Mouse (Mus musculus) neural tube, embryonic 14.5 days (tissue): ENCODE results near the gene Cdc37l1. TPM values are rescaled to one million over a fixed set of nuclear protein-coding genes. Genes with fewer than 3 reads are reported as not detected.
A peak's percentile ranks its signal among the peaks of the same experiment; 100 is the strongest.

Experiments
- ATAC-seq: fragments of 200-750 bp; cut with Nextera tagmentation; 2 replicates; pipeline ENCODE4 v1.8.0; 2017; ENCODE audit warnings: low read depth, mild to moderate bottlenecking, moderate TSS enrichment, moderate library complexity
- H3K27ac ChIP-seq: fragments of 300-500 bp; sonication (generic); 2 replicates; pipeline ENCODE4 v1.5.1; 2014; ENCODE audit warnings: low read depth, mild to moderate bottlenecking, control low read depth, low read length, moderate library complexity, mixed read lengths
- H3K27me3 ChIP-seq: fragments of 300-500 bp; sonication (generic); 2 replicates; pipeline ENCODE4 v1.6.1; 2014; ENCODE audit warnings: low read length; ENCODE audit not compliant: control insufficient read depth, insufficient read depth
- H3K36me3 ChIP-seq: fragments of 300-500 bp; sonication (generic); 2 replicates; pipeline ENCODE4 v1.6.1; 2014; ENCODE audit warnings: low read length, mixed read lengths; ENCODE audit not compliant: control insufficient read depth, insufficient read depth
- H3K4me1 ChIP-seq: fragments of 300-500 bp; sonication (generic); 2 replicates; pipeline ENCODE4 v1.6.1; 2014; ENCODE audit warnings: low read length; ENCODE audit not compliant: control insufficient read depth, insufficient read depth
- H3K4me2 ChIP-seq: fragments of 300-500 bp; sonication (generic); 2 replicates; pipeline ENCODE4 v1.6.1; 2014; ENCODE audit warnings: mild to moderate bottlenecking, low read depth, low read length, control low read depth
- H3K4me3 ChIP-seq: fragments of 300-500 bp; sonication (generic); 2 replicates; pipeline ENCODE4 v1.5.1; 2014; ENCODE audit warnings: low read depth, low read length, control low read depth, mixed read lengths
- H3K9ac ChIP-seq: fragments of 300-500 bp; sonication (generic); replicated peaks from 2 replicates; pipeline ENCODE4 v1.6.1; 2014; ENCODE audit warnings: low read depth, mild to moderate bottlenecking, control low read depth, low read length, mixed read lengths
- H3K9me3 ChIP-seq: fragments of 300-500 bp; sonication (generic); 2 replicates; pipeline ENCODE4 v1.6.1; 2016; ENCODE audit warnings: low read length; ENCODE audit not compliant: control insufficient read depth
- WGBS: fragments of 180-500 bp; shearing (Covaris S2); extraction: QIAGEN DNeasy Blood & Tissue Kit; methylation state at CpG from one replicate; pipeline ENCODE4 v1.1.7; 2014; 5-methylcytosine and 5-hydroxymethylcytosine counted together
- polyA plus RNA-seq: library from polyadenylated mRNA; unstranded; fragments of >200 nt; fragmentation: Nextera tagmentation; extraction: Ambion mirVana; gene quantifications from 2 replicates; pipeline ENCODE4 v1.2.1, GENCODE M21; 2014

Gene Cdc37l1
- polyA plus RNA-seq, 1 experiment from 2014 or later, result 59.9 TPM

DNA sequence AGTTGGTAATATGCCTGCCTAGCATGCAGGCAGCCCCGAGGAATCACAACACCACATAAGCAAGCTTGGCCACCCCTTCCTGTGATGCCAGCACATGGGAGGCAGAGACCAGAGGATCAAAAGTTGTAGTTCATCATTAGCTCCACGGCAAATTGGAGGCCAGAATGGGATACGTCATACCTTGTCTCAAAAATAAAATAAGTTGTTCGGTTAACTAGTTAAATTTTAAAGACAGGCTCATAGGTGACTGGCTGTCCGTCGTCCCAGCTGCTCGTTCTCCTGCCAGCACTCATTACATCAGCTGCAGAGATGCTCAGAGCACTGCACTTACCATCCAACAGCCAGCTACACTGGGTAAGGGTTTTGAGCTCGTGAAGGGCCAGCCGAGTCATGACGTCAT, 47.4 kb downstream of the Cdc37l1 start:
- 94% methylated on average over 10 of the region's 10 CpGs for WGBS
- no peaks in the 10 kb centered on the region for H3K4me1 ChIP-seq
- H3K9me3 ChIP-seq, result no peaks in the 10 kb centered on the region
- ATAC-seq, result no peak
- H3K9ac ChIP-seq, result no peak overlapping the region
- no peak overlapping the region for H3K4me3 ChIP-seq
- H3K4me2 ChIP-seq, result no peak overlapping the region
- no peaks in the 10 kb centered on the region for H3K36me3 ChIP-seq
- H3K27me3 ChIP-seq, result no peaks in the 10 kb centered on the region
- no peak overlapping the region for H3K27ac ChIP-seq

DNA sequence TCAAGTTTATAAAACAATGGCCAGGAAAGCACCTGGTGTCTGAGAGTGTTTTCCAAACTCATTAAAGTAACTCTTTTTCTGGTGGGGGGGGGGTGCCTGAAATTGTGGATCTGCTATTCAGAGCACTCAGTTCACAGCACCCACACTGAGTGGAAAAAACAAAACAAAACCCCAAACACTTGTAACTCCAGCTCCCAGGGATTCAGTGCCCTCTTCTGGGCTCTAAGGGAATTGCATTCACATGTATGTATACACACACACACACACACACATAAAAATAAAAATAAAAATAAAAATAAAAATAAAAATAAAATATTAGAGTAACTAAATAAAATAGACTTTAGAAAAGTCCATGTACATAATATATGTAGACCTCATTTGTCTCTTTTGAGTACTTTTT, 49.2 kb downstream of the Cdc37l1 start:
- Histone ChIP-seq H3K4me2 (no peak overlapping the region), H3K4me1 (no peaks in the 10 kb centered on the region), H3K36me3 (no peaks in the 10 kb centered on the region), H3K27me3 (no peaks in the 10 kb centered on the region), H3K27ac (no peak overlapping the region), H3K9ac (no peak overlapping the region), H3K4me3 (no peak overlapping the region), H3K9me3 (no peaks in the 10 kb centered on the region)
- ATAC-seq, result no peak

DNA sequence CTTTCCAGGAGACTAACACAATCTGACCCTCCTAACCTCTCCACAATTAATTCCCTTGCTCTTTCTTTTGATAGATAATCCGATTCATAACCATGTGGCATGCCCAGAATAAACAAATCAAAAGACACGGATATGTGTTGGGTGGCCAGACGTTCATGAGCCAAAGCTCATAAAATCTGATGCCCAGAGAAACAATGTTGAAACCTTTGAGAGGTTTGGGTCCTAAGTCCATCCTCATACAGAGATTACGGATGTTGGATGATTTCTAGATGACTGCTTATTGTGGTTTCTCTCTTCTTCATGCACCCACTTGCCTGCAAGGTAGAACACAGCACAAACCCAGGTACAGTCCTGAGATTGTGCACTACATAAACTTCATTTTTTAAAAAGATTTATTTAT, 50.1 kb downstream of the Cdc37l1 start:
- 91% methylated on average over 4 of the region's 4 CpGs for WGBS
- ATAC-seq, result no peak
- no peaks in the 10 kb centered on the region for H3K4me1 ChIP-seq

DNA sequence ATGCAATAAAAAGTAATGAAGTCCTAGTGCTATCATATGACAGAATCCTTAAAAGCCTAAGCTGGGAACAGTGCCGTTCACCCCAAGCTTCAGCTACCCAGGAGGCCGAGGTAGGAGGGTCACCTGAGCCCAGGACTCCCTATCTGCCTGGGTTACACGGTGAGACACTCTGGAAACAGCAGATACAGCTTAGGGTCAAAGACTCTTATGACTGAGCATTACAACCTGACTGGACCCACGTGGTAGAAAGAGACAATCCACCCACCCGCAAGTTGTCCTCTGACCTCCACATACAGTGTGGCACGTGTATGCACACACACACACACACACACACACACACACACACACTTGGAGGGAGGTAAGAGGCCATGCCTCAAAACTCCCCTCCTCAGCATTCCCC, 52.0 kb downstream of the Cdc37l1 start:
- Histone ChIP-seq H3K9me3 (no peaks in the 10 kb centered on the region), H3K27me3 (no peaks in the 10 kb centered on the region)

More for the DNA sequence above, 50.1 kb downstream of the Cdc37l1 start:
- no peak overlapping the region for H3K4me2 ChIP-seq
- no peaks in the 10 kb centered on the region for H3K36me3 ChIP-seq
- no peaks in the 10 kb centered on the region for H3K9me3 ChIP-seq
- no peak overlapping the region for H3K27ac ChIP-seq
- no peak overlapping the region for H3K9ac ChIP-seq
- H3K27me3 ChIP-seq, result no peaks in the 10 kb centered on the region
- no peak overlapping the region for H3K4me3 ChIP-seq

DNA sequence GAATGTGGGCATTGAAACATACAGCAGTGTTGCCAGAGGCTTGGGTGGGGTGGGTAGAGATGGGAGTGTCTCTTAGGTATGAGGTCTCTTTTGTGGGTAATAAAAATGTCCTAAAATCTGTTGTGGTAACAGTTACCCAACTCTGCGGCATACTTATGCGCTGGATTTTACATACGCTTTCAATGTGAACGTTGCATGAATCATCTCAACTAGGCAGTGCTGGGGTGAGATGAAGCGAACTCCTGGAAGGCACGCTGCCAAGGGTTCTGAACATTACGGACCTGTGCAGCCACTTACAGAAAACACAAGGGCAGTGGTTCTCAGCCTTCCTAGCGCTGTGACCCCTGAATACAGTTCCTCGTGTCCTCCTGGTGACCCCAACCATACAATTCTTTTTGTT, 52.5 kb downstream of the Cdc37l1 start:
- Histone ChIP-seq H3K36me3 (no peaks in the 10 kb centered on the region), H3K4me1 (peaks cover 8% of the 10 kb centered on the region), H3K4me3 (no peak overlapping the region), H3K9me3 (no peaks in the 10 kb centered on the region), H3K9ac (no peak overlapping the region), H3K27ac (no peak overlapping the region), H3K27me3 (no peaks in the 10 kb centered on the region), H3K4me2 (no peak overlapping the region)
- WGBS, result 84% methylated on average over 9 of the region's 9 CpGs
- no peak for ATAC-seq

More for the DNA sequence above, 52.0 kb downstream of the Cdc37l1 start:
- no peak overlapping the region for H3K9ac ChIP-seq
- H3K4me2 ChIP-seq, result no peak overlapping the region
- H3K36me3 ChIP-seq, result no peaks in the 10 kb centered on the region
- peaks cover 8% of the 10 kb centered on the region for H3K4me1 ChIP-seq
- 85% methylated on average over 6 of the region's 6 CpGs for WGBS
- ATAC-seq, result no peak
- H3K27ac ChIP-seq, result no peak overlapping the region
- H3K4me3 ChIP-seq, result no peak overlapping the region

DNA sequence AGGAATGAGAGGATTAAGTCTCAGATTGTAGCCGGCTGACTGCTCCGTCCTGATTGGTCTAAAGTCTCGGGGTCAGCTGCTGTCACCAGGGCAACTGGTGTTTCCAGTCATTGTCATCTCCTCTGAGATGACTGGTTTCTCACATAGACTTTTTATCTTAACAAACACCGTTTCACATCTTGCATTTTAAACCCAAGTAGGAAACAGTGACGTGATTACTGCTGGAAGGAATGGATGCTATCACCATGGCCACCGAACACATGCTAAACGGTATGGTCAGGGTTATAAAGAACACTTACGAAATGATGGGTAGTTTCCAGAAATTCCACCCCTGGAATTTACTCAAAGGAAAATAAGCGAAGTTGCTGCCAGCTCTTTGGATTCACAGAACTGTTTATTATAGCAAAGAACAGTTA, 54.2 kb downstream of the Cdc37l1 start:
- no peaks in the 10 kb centered on the region for H3K9me3 ChIP-seq
- no peaks in the 10 kb centered on the region for H3K27me3 ChIP-seq
- H3K27ac ChIP-seq, result no peak overlapping the region
- no peak for ATAC-seq
- H3K36me3 ChIP-seq, result no peaks in the 10 kb centered on the region
- no peak overlapping the region for H3K4me3 ChIP-seq
- no peak overlapping the region for H3K9ac ChIP-seq
- WGBS, result 24% methylated on average over 9 of the region's 9 CpGs
- H3K4me2 ChIP-seq, result no peak overlapping the region
- peaks cover 13% of the 10 kb centered on the region for H3K4me1 ChIP-seq

DNA sequence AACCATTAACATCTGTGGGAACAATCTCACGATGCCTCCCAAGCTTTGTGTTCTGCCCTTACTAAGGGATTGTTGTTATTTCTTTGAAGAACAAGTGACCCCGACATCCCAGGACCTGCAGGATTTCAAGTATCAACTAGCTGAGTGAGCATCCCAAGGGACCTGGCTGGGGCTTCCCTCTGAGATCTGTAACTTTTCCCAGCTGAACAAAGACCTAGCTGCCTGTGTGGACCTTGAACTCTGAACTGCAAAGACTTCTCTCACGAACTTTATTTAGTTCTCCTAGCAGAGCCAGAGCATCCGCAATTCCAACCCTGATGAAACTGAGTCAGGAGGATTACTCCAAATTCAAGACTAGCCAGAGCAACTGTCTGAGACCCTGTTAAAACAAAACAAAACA, 55.2 kb downstream of the Cdc37l1 start:
- ATAC-seq, result no peak
- H3K4me2 ChIP-seq, result no peak overlapping the region

DNA sequence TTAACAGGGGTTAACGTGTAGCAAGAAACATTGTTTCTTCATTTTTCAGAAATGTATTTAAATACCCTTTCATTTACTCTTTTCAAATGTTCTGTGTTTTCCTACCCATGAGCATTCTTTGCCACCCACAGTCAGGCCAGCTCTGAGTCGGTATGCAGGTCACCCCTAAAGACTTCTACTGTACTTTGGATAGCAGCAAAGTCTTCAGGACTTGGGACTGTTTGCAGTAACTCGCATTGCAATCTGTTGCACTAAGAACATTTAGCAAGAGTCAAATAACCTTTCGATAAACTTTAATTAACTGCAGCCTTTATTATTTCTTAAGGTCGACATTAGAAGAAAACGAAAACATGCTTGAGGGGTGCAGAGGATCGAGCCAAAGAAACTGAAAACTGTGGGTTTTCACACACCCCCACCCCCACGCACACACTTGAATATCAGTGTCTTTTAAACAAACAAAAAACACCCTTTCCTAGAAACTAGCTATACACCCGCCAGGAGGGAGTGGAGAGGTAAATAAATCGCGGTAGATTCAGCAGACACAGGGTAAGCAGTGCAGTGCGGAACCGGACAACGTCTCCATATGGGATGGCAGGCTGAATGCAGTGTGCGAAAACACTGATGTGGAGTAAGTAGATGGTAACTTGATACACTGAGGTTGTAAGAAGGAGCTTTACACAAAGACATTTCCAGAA, 56.0 kb downstream of the Cdc37l1 start:
- Histone ChIP-seq H3K27me3 (no peaks in the 10 kb centered on the region), H3K4me2 (peak overlapping the region; percentile 55), H3K9me3 (no peaks in the 10 kb centered on the region), H3K4me1 (peaks cover 13% of the 10 kb centered on the region), H3K9ac (no peak overlapping the region; the same call in 1 of the 2 replicates), H3K4me3 (peak overlapping the region; percentile 84; the same call in 1 of the 2 replicates), H3K27ac (no peak overlapping the region), H3K36me3 (no peaks in the 10 kb centered on the region)
- WGBS, result 57% methylated on average over 15 of the region's 15 CpGs
- no peak for ATAC-seq

More for the DNA sequence above, 55.2 kb downstream of the Cdc37l1 start:
- Histone ChIP-seq H3K9ac (no peak overlapping the region), H3K27ac (no peak overlapping the region), H3K36me3 (no peaks in the 10 kb centered on the region), H3K4me1 (peaks cover 13% of the 10 kb centered on the region), H3K9me3 (no peaks in the 10 kb centered on the region), H3K27me3 (no peaks in the 10 kb centered on the region), H3K4me3 (no peak overlapping the region)
- 68% methylated on average over 4 of the region's 4 CpGs for WGBS

DNA sequence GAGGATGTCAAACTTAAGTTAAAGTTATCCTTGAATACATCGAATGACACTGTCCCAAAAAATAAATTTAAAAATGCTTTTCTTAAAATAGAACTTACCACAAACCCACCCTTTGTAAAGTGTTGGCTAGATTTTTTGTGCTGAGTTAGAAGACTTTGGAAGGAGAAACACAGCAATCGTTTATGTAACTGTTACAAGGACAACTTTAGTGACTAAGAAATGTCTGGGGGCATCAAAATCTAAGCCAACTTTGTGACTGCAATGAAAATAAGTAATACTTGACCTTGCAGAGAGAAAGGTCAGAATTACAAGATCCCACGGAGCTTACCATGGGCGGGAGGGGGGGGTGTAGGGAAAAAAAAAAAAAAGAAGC, 56.8 kb downstream of the Cdc37l1 start:
- Histone ChIP-seq H3K4me2 (peak overlapping the region; percentile 55), H3K27me3 (no peaks in the 10 kb centered on the region), H3K4me1 (peaks cover 13% of the 10 kb centered on the region), H3K9me3 (no peaks in the 10 kb centered on the region), H3K4me3 (peak overlapping the region; percentile 84), H3K36me3 (no peaks in the 10 kb centered on the region), H3K27ac (no peak overlapping the region; the same call in 1 of the 2 replicates), H3K9ac (peak overlapping the region; percentile 87)
- 35% methylated on average over 4 of the region's 4 CpGs for WGBS
- no peak for ATAC-seq
